Mouse (Mus musculus) embryo, embryonic 10.5 days (tissue): ENCODE measurements around the gene Il31ra.

Experiments used
- DNase-seq: peaks from one replicate; pipeline ENCODE4 v3.0.0-alpha.2; 2015; ENCODE audit warnings: low spot score

Gene Il31ra

GRCm38 (mm10) chr13:112560554-112561138 is 33.5 kb downstream of the Il31ra start:
- no peak for DNase-seq

GRCm38 (mm10) chr13:112556501-112556900 is 37.7 kb downstream of the Il31ra start:
- no peak for DNase-seq

DNA sequence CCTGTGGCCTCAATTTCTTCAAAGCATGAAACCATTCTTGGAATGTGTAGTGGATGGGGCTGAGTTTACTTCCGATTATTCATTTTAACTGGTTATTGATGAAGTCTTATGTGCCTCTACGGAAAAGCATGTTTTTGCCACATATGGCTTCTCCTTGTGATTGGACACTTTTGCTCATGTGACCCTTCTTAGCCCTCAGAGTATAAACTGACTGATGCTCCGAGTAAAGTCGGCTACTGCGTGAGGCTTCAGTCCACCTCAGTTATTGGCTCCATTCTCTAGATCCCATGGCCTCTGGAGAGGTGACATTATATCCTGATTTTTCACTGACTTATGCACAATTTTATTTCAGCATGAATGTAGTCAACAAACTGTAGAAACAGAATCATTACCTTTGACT is 40.9 kb downstream of the Il31ra start:
- no peak for DNase-seq

- no peak for DNase-seq
Measured at GRCm38 (mm10) chr13:112551641-112552548, 42.3 kb downstream of the Il31ra start.

GRCm38 (mm10) chr13:112541223-112541975 is 52.8 kb downstream of the Il31ra start:
- no peak for DNase-seq

GRCm38 (mm10) chr13:112540616-112541015 is 53.5 kb downstream of the Il31ra start:
- DNase-seq = no peak

DNA sequence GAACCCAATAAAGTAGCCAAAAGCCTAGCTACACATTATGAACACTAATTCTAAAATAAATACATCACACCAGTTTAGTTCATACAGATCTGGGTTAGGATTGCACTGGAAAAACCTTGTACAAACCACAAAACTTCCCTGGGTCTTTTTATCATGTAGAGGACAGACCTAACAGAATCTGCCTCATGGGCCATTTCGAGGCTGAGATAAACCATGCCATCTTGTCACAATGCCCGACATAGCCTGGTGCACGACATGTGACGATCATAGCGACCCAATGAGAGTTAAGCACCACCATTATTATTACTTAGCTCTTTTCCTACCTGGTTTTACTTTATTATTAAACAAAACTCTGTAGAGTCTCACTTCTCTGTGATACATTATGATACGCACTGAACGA is 57.1 kb downstream of the Il31ra start:
- DNase-seq = no peak

DNA sequence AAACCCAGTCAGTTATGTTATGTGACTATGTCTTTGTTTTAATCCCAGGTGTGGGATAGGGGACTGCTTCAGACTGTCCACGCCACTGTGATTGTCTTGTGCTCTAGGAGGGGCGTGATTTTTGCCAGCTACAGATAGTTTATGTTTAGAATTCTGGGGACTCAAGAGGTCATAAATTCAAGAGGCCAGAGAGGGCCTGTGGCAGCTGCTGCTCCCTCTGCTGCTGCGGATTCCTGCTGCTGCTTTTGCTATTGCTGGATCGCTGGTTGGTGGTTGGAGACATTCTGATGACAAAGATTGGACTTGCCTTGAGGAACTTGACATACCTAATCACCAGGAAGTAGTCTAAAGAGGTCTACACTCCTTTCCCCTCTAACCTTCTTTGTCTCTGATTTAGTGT is 57.5 kb downstream of the Il31ra start:
- no peak for DNase-seq

- no peak for DNase-seq
Measured at GRCm38 (mm10) chr13:112533556-112533955, 60.6 kb downstream of the Il31ra start.

DNA sequence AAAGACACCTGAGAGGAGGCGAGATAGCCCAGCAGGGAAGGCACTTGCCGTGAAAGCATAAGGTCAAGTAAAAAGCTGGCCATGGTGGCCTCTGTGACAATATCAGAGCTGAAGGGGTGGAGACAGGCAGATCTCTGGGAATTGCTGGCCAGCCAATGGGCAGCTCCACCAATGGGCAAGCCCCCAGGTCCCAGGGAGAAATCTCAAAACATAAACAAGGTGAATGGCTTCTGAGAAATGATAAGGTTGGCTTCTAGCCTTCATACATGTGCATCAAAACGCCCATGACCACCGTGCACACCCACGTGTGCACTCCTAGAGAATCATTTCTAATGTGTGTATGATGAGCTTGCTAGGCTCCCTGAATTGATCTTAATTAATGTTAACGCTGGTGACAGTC is 61.9 kb downstream of the Il31ra start:
- no peak for DNase-seq

- DNase-seq = peak; percentile 88
Measured at GRCm38 (mm10) chr13:112529893-112530292, 64.3 kb downstream of the Il31ra start.

GRCm38 (mm10) chr13:112527186-112527585 is 67.0 kb downstream of the Il31ra start:
- no peak for DNase-seq

GRCm38 (mm10) chr13:112523346-112523970 is 70.7 kb downstream of the Il31ra start:
- DNase-seq = no peak

DNA sequence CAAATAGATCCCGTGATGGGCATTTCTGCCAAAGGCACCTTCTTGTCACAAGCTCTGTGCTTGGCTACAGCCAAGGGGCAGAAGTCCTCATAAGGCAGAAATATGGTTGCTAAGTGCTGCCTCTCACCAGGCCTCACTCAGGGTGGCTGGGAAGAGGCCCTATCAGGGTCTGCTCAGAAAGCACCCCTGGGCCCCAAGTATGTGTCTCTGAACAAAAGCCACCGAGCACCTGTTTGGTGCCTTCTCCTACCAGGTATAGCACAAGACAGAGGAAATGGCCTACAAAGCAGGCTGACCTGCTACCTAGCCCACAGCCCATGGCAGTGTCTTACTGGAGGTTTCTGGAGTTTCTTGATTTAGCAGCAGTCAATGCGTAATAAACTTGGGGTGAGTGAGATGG is 71.3 kb downstream of the Il31ra start:
- DNase-seq = no peak

GRCm38 (mm10) chr13:112522261-112522660 is 71.9 kb downstream of the Il31ra start:
- no peak for DNase-seq

DNA sequence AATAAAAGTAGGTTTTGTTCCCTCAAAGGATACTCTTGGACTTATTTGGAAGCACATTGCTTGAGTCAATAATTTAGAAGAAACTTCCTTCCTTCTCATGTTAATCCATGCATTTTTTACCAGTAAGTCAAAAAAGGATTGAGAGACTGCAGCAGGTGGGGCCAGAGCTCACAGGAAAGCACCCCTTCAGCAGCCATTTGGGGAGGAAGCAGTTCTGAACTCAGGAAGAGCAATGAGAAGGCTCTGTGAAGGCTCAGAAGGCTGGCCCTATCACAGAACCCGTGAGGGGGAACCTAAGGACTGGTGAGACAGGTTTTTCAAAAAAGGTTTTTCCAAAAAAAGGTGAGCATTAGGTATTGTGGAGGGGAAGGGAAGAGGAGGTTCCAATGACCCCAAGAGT is 79.6 kb downstream of the Il31ra start:
- no peak for DNase-seq

GRCm38 (mm10) chr13:112512824-112513223 is 81.3 kb downstream of the Il31ra start:
- no peak for DNase-seq

DNA sequence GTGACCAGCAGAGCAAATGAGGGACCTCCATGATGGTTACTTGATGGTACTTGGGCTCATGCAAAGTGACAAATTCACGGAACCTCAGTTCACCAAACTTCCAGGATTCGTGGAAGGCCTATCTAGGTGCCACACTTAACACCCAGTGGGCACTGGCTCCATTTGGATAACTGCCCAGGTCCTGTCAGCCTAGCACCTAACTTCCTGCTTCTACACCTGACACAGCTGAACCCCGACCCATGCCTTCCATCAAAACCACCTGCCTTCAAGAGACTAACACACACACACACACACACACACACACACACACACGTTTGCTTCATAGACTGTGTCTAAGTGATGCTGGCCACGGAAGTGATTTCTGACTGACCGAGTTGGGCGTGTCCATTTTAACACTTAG is 82.3 kb downstream of the Il31ra start:
- DNase-seq = no peak

GRCm38 (mm10) chr13:112511261-112511660 is 82.9 kb downstream of the Il31ra start:
- DNase-seq = no peak

GRCm38 (mm10) chr13:112510437-112511212 is 83.5 kb downstream of the Il31ra start:
- DNase-seq = no peak

- DNase-seq = peak; percentile 85
Measured at GRCm38 (mm10) chr13:112509465-112509864, 84.7 kb downstream of the Il31ra start.

- DNase-seq = no peak
Measured at GRCm38 (mm10) chr13:112508487-112508886, 85.7 kb downstream of the Il31ra start.
